Mouse (Mus musculus): ENCODE results near the gene Rtl1. TPM values are rescaled to one million over a fixed set of nuclear protein-coding genes. Genes with fewer than 3 reads are reported as not detected.

Rtl1 gene
- polyA plus RNA-seq, 1 experiment from 2014 or later = 3.7 TPM

DNA sequence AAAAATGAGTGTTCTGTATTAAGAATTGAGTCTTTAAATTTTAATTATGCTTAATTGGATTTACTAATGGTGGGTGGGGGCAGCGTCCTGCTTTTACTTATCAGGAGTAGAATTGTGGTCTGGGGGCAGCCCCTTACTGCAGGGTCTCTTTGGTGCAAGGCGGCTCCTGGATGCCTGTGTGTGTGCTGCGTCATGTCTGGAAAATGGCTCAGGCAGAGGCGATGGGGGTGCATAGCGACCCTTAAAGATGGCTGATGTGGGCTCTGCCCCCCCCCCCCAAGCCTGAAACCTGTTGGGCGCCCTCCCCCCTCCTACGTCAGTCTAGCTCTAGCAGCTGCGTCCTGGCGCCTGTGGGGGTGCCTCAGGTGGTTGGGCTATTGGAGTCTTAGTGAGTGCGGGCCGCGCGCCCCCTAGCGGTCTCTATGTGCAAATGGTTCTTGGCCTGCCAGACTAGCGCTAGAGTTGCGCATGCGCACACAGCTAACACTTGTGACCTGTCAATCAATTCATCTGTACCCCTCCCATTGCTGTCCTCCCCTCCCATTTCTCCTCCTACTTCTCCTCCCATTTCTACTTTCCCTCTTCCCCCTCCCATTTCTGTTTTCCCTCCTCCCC is 57.4 kb downstream of the Rtl1 start:
- H3K4me1 ChIP-seq = peaks cover 16% of the 10 kb centered on the region
- peak overlapping the region; percentile 83; the same call in 1 of the 2 replicates for H3K27ac ChIP-seq
- H3K27me3 ChIP-seq = no peaks in the 10 kb centered on the region
- 0 out of 2 replicates have a peak overlapping the region, but pooled peaks have one; percentile 19 for H3K4me2 ChIP-seq
- H3K4me3 ChIP-seq = peak overlapping the region; percentile 46
- H3K9ac ChIP-seq = no peak overlapping the region
- H3K36me3 ChIP-seq = peaks cover 21% of the 10 kb centered on the region
- peaks cover 22% of the 10 kb centered on the region for H3K9me3 ChIP-seq
- ATAC-seq (ENCODE audit: insufficient number of reproducible peaks, low FRiP score, low TSS enrichment, low read depth) = peak; percentile 60
- 55% methylated on average over 16 of the region's 17 CpGs for WGBS

GRCm38 (mm10) chr12:109542011-109542410 is 58.1 kb downstream of the Rtl1 start:
- WGBS = 45% methylated on average over 14 of the region's 14 CpGs
- peak overlapping the region; percentile 83 for H3K27ac ChIP-seq
- H3K9me3 ChIP-seq = peaks cover 22% of the 10 kb centered on the region

DNA sequence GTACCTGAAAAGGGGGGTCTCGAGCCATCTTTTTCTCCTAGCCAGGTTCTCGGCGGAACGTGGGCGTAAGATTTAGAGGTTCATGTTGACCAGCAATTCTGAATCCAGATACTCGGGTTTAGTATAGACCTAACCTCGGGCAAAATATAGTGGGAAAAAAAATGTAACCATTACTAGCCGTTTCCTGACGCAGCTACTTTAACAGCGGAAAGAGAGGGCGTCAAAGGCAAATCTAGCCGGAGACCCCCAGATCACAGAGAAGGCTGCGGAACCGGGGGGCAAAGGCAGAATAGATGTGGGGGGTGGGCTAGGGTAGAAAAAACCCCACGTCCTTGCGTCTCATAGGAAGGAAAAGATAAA is 58.6 kb downstream of the Rtl1 start:
- 0 out of 2 replicates have a peak overlapping the region, but pooled peaks have one; percentile 19 for H3K4me2 ChIP-seq
- H3K4me3 ChIP-seq = peak overlapping the region; percentile 46
- no peaks in the 10 kb centered on the region for H3K27me3 ChIP-seq
- 45% methylated on average over 16 of the region's 16 CpGs for WGBS
- peak overlapping the region; percentile 83 for H3K27ac ChIP-seq
- H3K9me3 ChIP-seq = peaks cover 22% of the 10 kb centered on the region
- peak overlapping the region; percentile 58 for H3K9ac ChIP-seq
- ATAC-seq (ENCODE audit: insufficient number of reproducible peaks, low FRiP score, low TSS enrichment, low read depth) = no peak
- H3K4me1 ChIP-seq = peaks cover 13% of the 10 kb centered on the region
- H3K36me3 ChIP-seq = peaks cover 11% of the 10 kb centered on the region

More at GRCm38 (mm10) chr12:109542011-109542410, 58.1 kb downstream of the Rtl1 start:
- Histone ChIP-seq H3K4me2 (peak overlapping the region; percentile 19; the same call in 1 of the 2 replicates), H3K27me3 (no peaks in the 10 kb centered on the region), H3K9ac (peak overlapping the region; percentile 58; the same call in 1 of the 2 replicates), H3K4me1 (peaks cover 12% of the 10 kb centered on the region), H3K4me3 (peak overlapping the region; percentile 46), H3K36me3 (peaks cover 16% of the 10 kb centered on the region)
- ATAC-seq (ENCODE audit: insufficient number of reproducible peaks, low FRiP score, low TSS enrichment, low read depth) = no peak

DNA sequence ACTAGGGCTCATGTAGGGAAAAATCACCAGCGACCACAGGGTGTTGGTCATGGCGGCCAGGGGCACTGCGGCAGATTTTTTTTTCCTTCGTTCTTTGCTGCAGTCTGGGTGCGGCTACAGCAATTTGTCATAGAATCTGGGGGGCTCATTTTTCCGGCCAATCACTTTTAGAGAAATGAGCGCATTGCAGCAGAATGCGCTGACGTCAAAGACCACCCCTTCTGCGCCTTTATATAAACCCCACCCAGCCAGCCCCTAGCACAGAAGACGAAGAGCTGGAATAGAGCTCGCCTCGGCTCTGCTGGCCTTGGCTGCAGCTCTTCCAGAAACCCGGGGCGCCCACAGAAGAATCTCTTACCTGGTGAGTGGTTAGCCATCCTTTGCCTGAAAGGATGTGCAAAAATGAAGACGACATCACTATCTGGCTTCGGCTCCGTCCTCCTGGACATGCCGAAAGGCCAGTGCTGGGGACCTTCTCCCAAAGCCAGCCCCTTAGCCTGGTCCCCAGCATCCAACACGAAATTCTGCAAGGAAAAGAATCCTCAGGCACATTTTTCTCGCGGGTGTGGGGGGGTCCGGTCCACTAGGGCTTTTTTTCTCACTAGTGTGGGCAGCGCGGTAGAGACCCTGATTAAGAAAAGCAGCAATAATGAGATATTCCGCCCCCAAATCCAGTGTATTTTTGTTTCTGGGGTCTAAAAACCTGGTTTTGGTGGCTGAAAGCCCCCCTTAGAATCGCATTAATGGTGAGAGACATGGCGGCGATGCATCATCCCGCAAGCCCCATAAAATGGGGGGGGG is 59.2 kb downstream of the Rtl1 start:
- Histone ChIP-seq H3K27me3 (no peaks in the 10 kb centered on the region), H3K9me3 (peaks cover 22% of the 10 kb centered on the region)
- WGBS = 48% methylated on average over 30 of the region's 30 CpGs

GRCm38 (mm10) chr12:109539950-109540349 is 60.2 kb downstream of the Rtl1 start:
- H3K4me3 ChIP-seq = peak overlapping the region; percentile 46
- H3K27ac ChIP-seq = peak overlapping the region; percentile 75
- peaks cover 11% of the 10 kb centered on the region; the same call in 1 of the 2 replicates for H3K4me1 ChIP-seq
- H3K4me2 ChIP-seq = peak overlapping the region; percentile 21
- no peak for ATAC-seq (ENCODE audit: insufficient number of reproducible peaks, low FRiP score, low TSS enrichment, low read depth)
- WGBS = 55% methylated on average over 13 of the region's 13 CpGs
- peaks cover 22% of the 10 kb centered on the region for H3K9me3 ChIP-seq
- no peaks in the 10 kb centered on the region for H3K27me3 ChIP-seq
- H3K36me3 ChIP-seq = peaks cover 4% of the 10 kb centered on the region; the same call in 1 of the 2 replicates
- H3K9ac ChIP-seq = no peak overlapping the region

More for the DNA sequence above, 59.2 kb downstream of the Rtl1 start:
- Histone ChIP-seq H3K4me1 (peaks cover 8% of the 10 kb centered on the region), H3K4me3 (peak overlapping the region; percentile 46), H3K9ac (peak overlapping the region; percentile 58), H3K36me3 (peaks cover 5% of the 10 kb centered on the region), H3K4me2 (peak overlapping the region; percentile 21; the same call in 1 of the 2 replicates), H3K27ac (peak overlapping the region; percentile 83)
- peak; percentile 58; the same call in 1 of the 2 replicates for ATAC-seq (ENCODE audit: insufficient number of reproducible peaks, low FRiP score, low TSS enrichment, low read depth)

MicroRNAs encoded within 50 kb of the gene (microRNA counts, 519-probe panel; counts per million panel counts)
- microRNA mmu-miR-1188 (1,038 counts per million, percentile 5 among the panel's probes with 10 or more counts), microRNA mmu-miR-127 (3,977 counts per million, percentile 91 among the panel's probes with 10 or more counts), microRNA mmu-miR-136 (4,189 counts per million, percentile 94 among the panel's probes with 10 or more counts), microRNA mmu-miR-1906 (1,729 counts per million, percentile 25 among the panel's probes with 10 or more counts), microRNA mmu-miR-337-3p (1,780 counts per million, percentile 27 among the panel's probes with 10 or more counts), microRNA mmu-miR-337-5p (1,697 counts per million, percentile 24 among the panel's probes with 10 or more counts), microRNA mmu-miR-341 (not detected), microRNA mmu-miR-370 (2,415 counts per million, percentile 49 among the panel's probes with 10 or more counts), microRNA mmu-miR-431 (3,811 counts per million, percentile 88 among the panel's probes with 10 or more counts), microRNA mmu-miR-432 (not detected), microRNA mmu-miR-433 (3,510 counts per million, percentile 83 among the panel's probes with 10 or more counts), microRNA mmu-miR-434-3p (3,836 counts per million, percentile 89 among the panel's probes with 10 or more counts), microRNA mmu-miR-434-5p (2,997 counts per million, percentile 68 among the panel's probes with 10 or more counts), microRNA mmu-miR-493 (2,229 counts per million, percentile 43 among the panel's probes with 10 or more counts), microRNA mmu-miR-540-3p (890 counts per million, percentile 3 among the panel's probes with 10 or more counts), microRNA mmu-miR-540-5p (not detected), microRNA mmu-miR-665 (993 counts per million, percentile 4 among the panel's probes with 10 or more counts), microRNA mmu-miR-673-3p (not detected), microRNA mmu-miR-673-5p (2,447 counts per million, percentile 50 among the panel's probes with 10 or more counts), microRNA mmu-miR-770-3p (1,608 counts per million, percentile 21 among the panel's probes with 10 or more counts), microRNA mmu-miR-770-5p (not detected)

Small RNAs within 50 kb of the gene (microRNA-seq; reads per million reads assigned to microRNA genes)
- gene Gm23912 (not detected), gene Mir1188 (5.7 reads per million, percentile 18 among the genes with 10 or more reads in this experiment), gene Mir127 (11,023 reads per million, percentile 94 among the genes with 10 or more reads in this experiment), gene Mir136 (not detected), gene Mir1906-1 (not detected), gene Mir3070a (0.61 reads per million), gene Mir3070b (not detected), gene Mir3071 (not detected), gene Mir337 (not detected), gene Mir341 (935 reads per million, percentile 73 among the genes with 10 or more reads in this experiment), gene Mir3544 (not detected), gene Mir370 (557 reads per million, percentile 69 among the genes with 10 or more reads in this experiment), gene Mir431 (6,344 reads per million, percentile 93 among the genes with 10 or more reads in this experiment), gene Mir432 (not detected), gene Mir433 (1,052 reads per million, percentile 74 among the genes with 10 or more reads in this experiment), gene Mir434 (1,628 reads per million, percentile 79 among the genes with 10 or more reads in this experiment), gene Mir493 (160 reads per million, percentile 55 among the genes with 10 or more reads in this experiment), gene Mir540 (629 reads per million, percentile 70 among the genes with 10 or more reads in this experiment), gene Mir665 (588 reads per million, percentile 69 among the genes with 10 or more reads in this experiment), gene Mir673 (156 reads per million, percentile 54 among the genes with 10 or more reads in this experiment), gene Mir770 (106 reads per million, percentile 51 among the genes with 10 or more reads in this experiment)

Other genes with a start within 250 kb of the Rtl1 start
- gene Dlk1, start 147.5 kb downstream of the Rtl1 start, polyA plus RNA-seq (2015; fragmentation: Nextera tagmentation; extraction: Ambion mirVana) = 599 and 855 TPM in 2 replicates

Data from limb, embryonic 15.5 days (tissue).